Mouse (Mus musculus) A20 (cell line): ENCODE results near the gene Chst11.

Experiments used
- DNase-seq: peaks from one replicate; pipeline ENCODE4 v3.0.0-alpha.2; 2011; ENCODE audit warnings: low read depth, low spot score

Gene Chst11

GRCm38 (mm10) chr10:82984950-82985699, at the start of gene Chst11:
TSS of gene Chst11 (plus strand) at chr10:82985498.
- peak; percentile 91 for DNase-seq

GRCm38 (mm10) chr10:82935774-82936173, 49.5 kb upstream of the Chst11 start:
- no peak for DNase-seq

- no peak for DNase-seq
Observed at GRCm38 (mm10) chr10:82953415-82953814, 31.9 kb upstream of the Chst11 start.

- DNase-seq: no peak
Observed at GRCm38 (mm10) chr10:82955117-82955516, 30.2 kb upstream of the Chst11 start.

- DNase-seq: peak; percentile 72
Observed at GRCm38 (mm10) chr10:82958218-82958761, 27.0 kb upstream of the Chst11 start.

GRCm38 (mm10) chr10:82959316-82959715, 26.0 kb upstream of the Chst11 start:
- no peak for DNase-seq

- peak; percentile 87 for DNase-seq
Observed at GRCm38 (mm10) chr10:82961302-82961701, 24.0 kb upstream of the Chst11 start.

- DNase-seq: no peak
Observed at GRCm38 (mm10) chr10:82962018-82962417, 23.3 kb upstream of the Chst11 start.

GRCm38 (mm10) chr10:82962472-82963020, 22.8 kb upstream of the Chst11 start:
- peak; percentile 41 for DNase-seq

GRCm38 (mm10) chr10:82964491-82964890, 20.8 kb upstream of the Chst11 start:
- peak; percentile 94 for DNase-seq

GRCm38 (mm10) chr10:82966672-82967071, 18.6 kb upstream of the Chst11 start:
- DNase-seq: peak; percentile 59

- DNase-seq: no peak
Observed at GRCm38 (mm10) chr10:82969612-82970011, 15.7 kb upstream of the Chst11 start.

- DNase-seq: no peak
Observed at GRCm38 (mm10) chr10:82971549-82971948, 13.7 kb upstream of the Chst11 start.

GRCm38 (mm10) chr10:82974201-82974600, 11.1 kb upstream of the Chst11 start:
- no peak for DNase-seq

GRCm38 (mm10) chr10:82974627-82975177, 10.6 kb upstream of the Chst11 start:
- DNase-seq: no peak

- no peak for DNase-seq
Observed at GRCm38 (mm10) chr10:82975806-82976205, 9.5 kb upstream of the Chst11 start.

- no peak for DNase-seq
Observed at GRCm38 (mm10) chr10:82982286-82982685, 3.0 kb upstream of the Chst11 start.

GRCm38 (mm10) chr10:82985700-82986131, 418 bp downstream of the Chst11 start:
- DNase-seq: peak; percentile 76

GRCm38 (mm10) chr10:82986251-82986992, 1.1 kb downstream of the Chst11 start:
- peak; percentile 85 for DNase-seq

GRCm38 (mm10) chr10:82986993-82987349, 1.7 kb downstream of the Chst11 start:
- DNase-seq: no peak

- DNase-seq: peak; percentile 36
Observed at GRCm38 (mm10) chr10:82987394-82987793, 2.1 kb downstream of the Chst11 start.

GRCm38 (mm10) chr10:82989418-82990025, 4.2 kb downstream of the Chst11 start:
- DNase-seq: no peak
